Mouse (Mus musculus) stomach, embryonic 16.5 days (tissue): ENCODE data around the gene Trak1. TPM values are rescaled to one million over a fixed set of nuclear protein-coding genes. Genes with fewer than 3 reads are reported as not detected.
A peak's percentile ranks its signal among the peaks of the same experiment; 100 is the strongest.

Source experiments
- ATAC-seq: fragments of 200-750 bp; cut with Nextera tagmentation; 2 replicates; pipeline ENCODE4 v1.8.0; 2017; ENCODE audit warnings: moderate number of reproducible peaks, moderate TSS enrichment; ENCODE audit not compliant: insufficient read depth, low FRiP score
- H3K27ac ChIP-seq: fragments of 300-500 bp; sonication (generic); 2 replicates; pipeline ENCODE4 v1.5.1; 2014; ENCODE audit warnings: low read length
- H3K27me3 ChIP-seq: fragments of 300-500 bp; sonication (generic); 2 replicates; pipeline ENCODE4 v1.6.1; 2014; ENCODE audit warnings: low read length, control low read depth, mixed read lengths; ENCODE audit not compliant: control insufficient read depth, insufficient read depth
- H3K36me3 ChIP-seq: fragments of 300-500 bp; sonication (generic); 2 replicates; pipeline ENCODE4 v1.6.1; 2014; ENCODE audit warnings: low read length; ENCODE audit not compliant: control insufficient read depth, insufficient read depth
- H3K4me1 ChIP-seq: fragments of 300-500 bp; sonication (generic); 2 replicates; pipeline ENCODE4 v1.6.1; 2014; ENCODE audit warnings: low read length, control low read depth, mixed read lengths; ENCODE audit not compliant: control insufficient read depth, insufficient read depth
- H3K4me2 ChIP-seq: fragments of 300-500 bp; sonication (generic); 2 replicates; pipeline ENCODE4 v1.6.1; 2014; ENCODE audit warnings: low read depth, low read length, mixed read lengths
- H3K4me3 ChIP-seq: fragments of 300-500 bp; sonication (generic); replicated peaks from 2 replicates; pipeline ENCODE4 v1.5.1; 2014; ENCODE audit warnings: mild to moderate bottlenecking, low read length
- H3K9ac ChIP-seq: fragments of 300-500 bp; sonication (generic); 2 replicates; pipeline ENCODE4 v1.6.1; 2014; ENCODE audit warnings: low read length
- H3K9me3 ChIP-seq: fragments of 300-500 bp; sonication (generic); replicated peaks from 2 replicates; pipeline ENCODE4 v1.6.1; 2016; ENCODE audit warnings: low read length, control low read depth; ENCODE audit not compliant: control insufficient read depth
- WGBS: fragments of 180-500 bp; shearing (Covaris S2); extraction: QIAGEN DNeasy Blood & Tissue Kit; methylation state at CpG from one replicate; pipeline ENCODE4 v1.1.7; 2014; 5-methylcytosine and 5-hydroxymethylcytosine counted together
- polyA plus RNA-seq: library from polyadenylated mRNA; unstranded; fragments of >200 nt; fragmentation: Nextera tagmentation; extraction: Ambion mirVana; gene quantifications from 2 replicates; pipeline ENCODE4 v1.2.1, GENCODE M21; 2015

Trak1 gene
- polyA plus RNA-seq, 1 experiment from 2014 or later = 24.1 TPM

DNA sequence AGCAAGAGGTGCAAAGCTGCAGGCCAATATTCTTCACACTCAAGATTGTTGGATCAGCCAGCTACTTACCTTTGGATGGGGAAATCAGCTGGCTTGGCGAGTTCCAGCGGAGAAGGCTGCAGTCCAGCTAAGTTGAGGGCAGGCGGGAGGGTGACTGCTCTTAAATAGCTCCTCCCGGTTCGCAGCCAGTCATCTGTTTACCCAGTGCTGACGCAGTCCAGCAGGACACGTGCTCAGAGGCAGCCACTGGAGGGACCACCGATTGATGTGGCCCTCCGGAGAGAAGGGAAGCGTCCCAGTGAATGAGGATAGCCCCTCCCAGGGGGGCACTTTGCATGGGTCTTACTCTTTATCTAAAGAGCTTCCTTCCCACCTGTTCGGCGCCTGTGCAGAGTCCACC is 198.2 kb downstream of the Trak1 start, which contains the start of gene Cck:
Gene Cck, minus strand, starts transcription at position 166 of the 400 bp plus-strand sequence.
- H3K36me3 ChIP-seq = no peaks in the 10 kb centered on the region
- peaks cover 48% of the 10 kb centered on the region for H3K27me3 ChIP-seq
- H3K4me3 ChIP-seq = peak within 1 kb of the TSS; percentile 24
- H3K9me3 ChIP-seq = no peaks in the 10 kb centered on the region
- WGBS = 1% methylated on average over 12 of the region's 12 CpGs
- no peak within 1 kb of the TSS for H3K9ac ChIP-seq
- H3K4me2 ChIP-seq = peak within 1 kb of the TSS; percentile 38
- H3K27ac ChIP-seq = no peak within 1 kb of the TSS
- peak; percentile 76; the same call in 1 of the 2 replicates for ATAC-seq
- H3K4me1 ChIP-seq = 0 out of 2 replicates have a peak, but pooled peaks cover 9% of the 10 kb centered on the region

- Histone ChIP-seq H3K4me2 (no peak overlapping the region), H3K4me3 (no peak overlapping the region), H3K27ac (no peak overlapping the region), H3K9ac (no peak overlapping the region), H3K4me1 (0 out of 2 replicates have a peak, but pooled peaks cover 9% of the 10 kb centered on the region), H3K27me3 (peaks cover 48% of the 10 kb centered on the region), H3K9me3 (no peaks in the 10 kb centered on the region), H3K36me3 (no peaks in the 10 kb centered on the region)
- ATAC-seq = no peak
- 37% methylated on average over 10 of the region's 10 CpGs for WGBS
Measured at GRCm38 (mm10) chr9:121496102-121496501, 198.8 kb downstream of the Trak1 start.

DNA sequence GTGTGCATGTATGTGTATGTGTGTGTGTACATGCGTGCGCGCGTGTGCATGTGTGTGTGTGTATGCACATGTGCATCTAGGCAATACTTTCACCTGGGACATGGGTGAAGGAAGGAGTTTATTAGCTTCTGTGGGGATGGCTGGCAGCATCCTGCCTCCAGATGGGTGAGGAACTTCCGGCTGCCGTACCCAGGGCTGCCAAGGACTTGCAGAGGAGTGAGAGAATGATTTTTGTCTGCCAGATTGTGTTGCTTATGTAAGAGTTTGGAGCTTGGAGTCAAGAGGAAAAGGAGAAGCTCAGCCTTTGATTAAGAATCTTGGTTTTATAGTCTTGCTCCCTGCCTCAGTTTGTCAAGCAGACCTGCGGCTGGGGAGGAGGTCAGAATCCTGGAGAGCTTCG is 208.0 kb downstream of the Trak1 start:
- Histone ChIP-seq H3K9ac (no peak overlapping the region), H3K9me3 (no peaks in the 10 kb centered on the region), H3K27ac (no peak overlapping the region), H3K4me2 (no peak overlapping the region), H3K4me1 (no peaks in the 10 kb centered on the region), H3K36me3 (no peaks in the 10 kb centered on the region), H3K27me3 (no peaks in the 10 kb centered on the region), H3K4me3 (no peak overlapping the region)
- 88% methylated on average over 8 of the region's 8 CpGs for WGBS
- ATAC-seq = no peak

- WGBS = 62% methylated on average over 8 of the region's 8 CpGs
- ATAC-seq = no peak
Measured at GRCm38 (mm10) chr9:121506478-121507180, 209.3 kb downstream of the Trak1 start.

GRCm38 (mm10) chr9:121511911-121512310 is 214.6 kb downstream of the Trak1 start:
- WGBS = 84% methylated on average over 4 of the region's 4 CpGs
- no peak overlapping the region for H3K27ac ChIP-seq

More at GRCm38 (mm10) chr9:121506478-121507180, 209.3 kb downstream of the Trak1 start:
- Histone ChIP-seq H3K9ac (no peak overlapping the region), H3K4me1 (no peaks in the 10 kb centered on the region), H3K4me2 (no peak overlapping the region), H3K36me3 (no peaks in the 10 kb centered on the region), H3K4me3 (no peak overlapping the region), H3K9me3 (no peaks in the 10 kb centered on the region), H3K27ac (no peak overlapping the region), H3K27me3 (no peaks in the 10 kb centered on the region)

GRCm38 (mm10) chr9:121514462-121514861 is 217.2 kb downstream of the Trak1 start:
- Histone ChIP-seq H3K36me3 (no peaks in the 10 kb centered on the region), H3K27ac (no peak overlapping the region), H3K27me3 (no peaks in the 10 kb centered on the region), H3K4me2 (no peak overlapping the region), H3K9ac (no peak overlapping the region), H3K4me1 (no peaks in the 10 kb centered on the region), H3K9me3 (no peaks in the 10 kb centered on the region), H3K4me3 (no peak overlapping the region)
- WGBS = 87% methylated on average over 5 of the region's 5 CpGs
- ATAC-seq = no peak

More at GRCm38 (mm10) chr9:121511911-121512310, 214.6 kb downstream of the Trak1 start:
- no peak overlapping the region for H3K9ac ChIP-seq
- ATAC-seq = no peak
- H3K27me3 ChIP-seq = no peaks in the 10 kb centered on the region
- no peak overlapping the region for H3K4me3 ChIP-seq
- no peaks in the 10 kb centered on the region for H3K9me3 ChIP-seq
- H3K4me1 ChIP-seq = no peaks in the 10 kb centered on the region
- H3K36me3 ChIP-seq = no peaks in the 10 kb centered on the region
- H3K4me2 ChIP-seq = no peak overlapping the region

GRCm38 (mm10) chr9:121520047-121520446 is 222.7 kb downstream of the Trak1 start:
- Histone ChIP-seq H3K4me2 (no peak overlapping the region), H3K4me3 (no peak overlapping the region), H3K4me1 (no peaks in the 10 kb centered on the region), H3K9ac (no peak overlapping the region), H3K27ac (no peak overlapping the region), H3K9me3 (no peaks in the 10 kb centered on the region), H3K27me3 (no peaks in the 10 kb centered on the region), H3K36me3 (no peaks in the 10 kb centered on the region)
- WGBS = 75% methylated on average over 5 of the region's 5 CpGs
- no peak for ATAC-seq

Other genes with a start within 250 kb of the Trak1 start
- 124 and 156 TPM in 2 replicates for gene Ulk4, start 20.3 kb upstream of the Trak1 start, polyA plus RNA-seq
- 11.5 and 12.5 TPM in 2 replicates for gene Cck, start 198.2 kb downstream of the Trak1 start, polyA plus RNA-seq